Mouse (Mus musculus): ENCODE results near the gene Map3k21. TPM values are rescaled to one million over a fixed set of nuclear protein-coding genes. Genes with fewer than 3 reads are reported as not detected.
A peak's percentile ranks its signal among the peaks of the same experiment; 100 is the strongest.

Gene Map3k21
- polyA plus RNA-seq, 1 experiment from 2014 or later: 0.04 TPM

DNA sequence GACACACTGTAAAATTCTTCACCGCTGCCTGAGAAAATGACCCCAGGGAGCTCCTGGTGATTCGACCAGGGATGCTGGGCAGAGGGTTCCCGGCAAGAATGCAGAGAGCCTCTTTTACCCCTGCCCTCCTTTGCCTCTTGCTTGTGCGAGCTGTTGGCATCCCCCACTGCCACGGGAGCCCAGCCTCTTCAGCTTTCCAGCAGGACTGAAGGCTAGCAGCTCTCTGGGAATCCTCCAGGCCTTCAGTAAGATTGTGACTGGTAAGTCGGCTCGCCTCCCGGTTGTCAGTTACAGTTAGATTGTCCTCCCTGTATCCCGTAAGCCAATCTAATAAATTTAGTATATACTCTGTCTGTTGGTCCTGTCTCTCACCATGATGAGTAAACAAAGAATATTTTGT is 46.5 kb downstream of the Map3k21 start:
- WGBS: 72% methylated on average over 9 of the region's 9 CpGs
- Histone ChIP-seq H3K4me1 (ENCODE audit: control insufficient read depth in 2 of 2, insufficient read depth in 2 of 2, low read length in 2 of 2) (no peaks in the 10 kb centered on the region), H3K27me3 (ENCODE audit: control insufficient read depth, insufficient read depth, low read length) (peaks cover 7% of the 10 kb centered on the region), H3K27ac (replicated peaks in 1 of 2; ENCODE audit: control insufficient read depth in 1 of 2, insufficient read depth in 1 of 2, low read depth in 2 of 2, low read length in 2 of 2) (no peak overlapping the region), H3K36me3 (ENCODE audit: control insufficient read depth, insufficient read depth, low read length) (no peaks in the 10 kb centered on the region), H3K9ac (ENCODE audit: low read length) (no peak overlapping the region), H3K4me3 (ENCODE audit: control insufficient read depth in 1 of 2, insufficient read depth in 1 of 2, low read depth in 1 of 2, low read length in 2 of 2) (no peak overlapping the region), H3K4me2 (ENCODE audit: low read length) (no peak overlapping the region), H3K9me3 (ENCODE audit: control insufficient read depth, low read length) (0 out of 2 replicates have a peak, but pooled peaks cover 5% of the 10 kb centered on the region)
- ATAC-seq (ENCODE audit: insufficient number of reproducible peaks, insufficient read depth, low FRiP score, low read depth): no peak

DNA sequence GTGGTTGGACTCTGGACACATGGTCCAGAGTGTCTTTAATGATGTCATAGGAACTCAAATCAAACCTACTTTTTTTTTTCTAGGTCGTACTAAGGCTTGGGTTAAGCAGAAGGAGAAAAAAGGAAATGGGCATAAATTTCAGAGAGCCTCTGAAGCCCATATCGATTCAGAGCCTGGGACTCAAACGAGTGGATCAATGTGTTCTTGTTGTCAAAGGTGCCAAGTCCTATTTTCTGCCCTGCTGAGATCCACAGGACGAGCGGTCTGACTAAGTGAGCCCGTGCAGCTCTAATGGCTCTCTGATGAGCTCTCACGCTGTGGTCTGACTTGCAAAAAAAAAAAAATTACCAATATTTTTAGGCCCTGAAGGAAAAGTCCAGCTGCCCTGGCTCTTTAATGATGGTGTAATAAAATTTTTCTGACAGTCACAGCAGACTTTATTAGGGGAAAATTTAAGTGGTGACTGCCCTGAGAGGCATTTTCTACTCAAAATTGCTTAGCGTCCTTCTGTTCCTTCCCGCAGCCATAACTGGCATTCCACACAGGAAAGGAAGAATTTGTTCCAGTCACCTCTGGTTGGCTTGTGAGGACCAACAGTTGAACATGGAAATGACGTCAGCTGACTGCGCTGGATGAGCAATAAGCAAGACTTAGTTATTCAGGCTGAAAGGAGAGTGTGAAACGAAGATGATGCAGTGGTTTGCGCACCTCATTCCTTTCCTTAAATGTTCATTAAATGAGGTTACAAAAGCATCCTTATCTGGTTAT is 47.2 kb downstream of the Map3k21 start:
- no peak for ATAC-seq (ENCODE audit: insufficient number of reproducible peaks, insufficient read depth, low FRiP score, low read depth)
- no peak overlapping the region for H3K4me2 ChIP-seq (ENCODE audit: low read length)
- H3K36me3 ChIP-seq (ENCODE audit: control insufficient read depth, insufficient read depth, low read length): no peaks in the 10 kb centered on the region
- 68% methylated on average over 13 of the region's 13 CpGs for WGBS
- peaks cover 8% of the 10 kb centered on the region for H3K27me3 ChIP-seq (ENCODE audit: control insufficient read depth, insufficient read depth, low read length)
- H3K9me3 ChIP-seq (ENCODE audit: control insufficient read depth, low read length): 0 out of 2 replicates have a peak, but pooled peaks cover 5% of the 10 kb centered on the region
- H3K9ac ChIP-seq (ENCODE audit: low read length): no peak overlapping the region
- no peak overlapping the region for H3K4me3 ChIP-seq (ENCODE audit: control insufficient read depth in 1 of 2, insufficient read depth in 1 of 2, low read depth in 1 of 2, low read length in 2 of 2)
- no peaks in the 10 kb centered on the region for H3K4me1 ChIP-seq (ENCODE audit: control insufficient read depth in 2 of 2, insufficient read depth in 2 of 2, low read length in 2 of 2)
- no peak overlapping the region for H3K27ac ChIP-seq (replicated peaks in 1 of 2; ENCODE audit: control insufficient read depth in 1 of 2, insufficient read depth in 1 of 2, low read depth in 2 of 2, low read length in 2 of 2)

DNA sequence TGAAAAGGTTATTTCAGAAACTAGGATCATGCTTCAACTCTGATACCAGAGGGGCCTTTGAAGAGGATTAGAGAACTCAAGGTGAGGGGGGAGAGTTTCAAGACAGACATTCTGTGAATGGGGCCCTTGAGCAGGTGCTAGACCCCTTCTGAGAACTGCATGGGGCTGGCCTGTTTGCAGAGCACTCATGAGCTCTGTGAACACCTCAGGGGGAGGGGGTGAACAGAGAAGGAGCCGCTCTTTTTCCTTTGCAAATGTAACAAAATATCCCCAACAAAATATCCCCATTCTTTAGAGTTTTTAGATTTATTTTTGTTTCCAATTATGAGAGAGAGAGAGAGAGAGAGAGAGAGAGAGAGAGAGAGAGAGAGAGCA is 47.7 kb downstream of the Map3k21 start:
- Histone ChIP-seq H3K9ac (ENCODE audit: low read length) (no peak overlapping the region), H3K4me1 (ENCODE audit: control insufficient read depth in 2 of 2, insufficient read depth in 2 of 2, low read length in 2 of 2) (no peaks in the 10 kb centered on the region), H3K27me3 (ENCODE audit: control insufficient read depth, insufficient read depth, low read length) (peaks cover 14% of the 10 kb centered on the region), H3K9me3 (ENCODE audit: control insufficient read depth, low read length) (0 out of 2 replicates have a peak, but pooled peaks cover 5% of the 10 kb centered on the region), H3K27ac (replicated peaks in 1 of 2; ENCODE audit: control insufficient read depth in 1 of 2, insufficient read depth in 1 of 2, low read depth in 2 of 2, low read length in 2 of 2) (no peak overlapping the region), H3K4me3 (ENCODE audit: control insufficient read depth in 1 of 2, insufficient read depth in 1 of 2, low read depth in 1 of 2, low read length in 2 of 2) (no peak overlapping the region), H3K4me2 (ENCODE audit: low read length) (no peak overlapping the region), H3K36me3 (ENCODE audit: control insufficient read depth, insufficient read depth, low read length) (no peaks in the 10 kb centered on the region)
- WGBS: 67% methylated on average over 1 of the region's 1 CpGs
- no peak for ATAC-seq (ENCODE audit: insufficient number of reproducible peaks, insufficient read depth, low FRiP score, low read depth)

DNA sequence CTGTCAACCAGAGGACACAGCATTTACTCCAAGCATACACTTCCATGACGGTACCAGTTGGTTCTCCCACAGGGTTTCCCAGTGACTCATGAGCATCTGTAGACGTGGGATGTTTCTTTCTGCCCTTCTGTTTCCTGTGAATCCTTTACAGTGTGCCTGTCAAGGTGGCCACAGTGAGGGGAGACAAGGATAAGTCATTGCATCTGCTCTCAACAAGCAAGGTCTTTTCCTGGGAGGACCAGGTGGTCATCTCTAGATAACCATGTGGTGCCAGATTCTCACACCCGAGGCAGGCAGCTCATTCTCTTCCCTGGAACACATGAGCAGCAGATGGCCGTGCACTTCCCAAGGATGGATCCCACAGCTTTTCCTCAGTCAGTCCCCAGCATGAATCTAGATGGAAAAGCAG is 49.1 kb downstream of the Map3k21 start:
- H3K9ac ChIP-seq (ENCODE audit: low read length): no peak overlapping the region
- no peak overlapping the region for H3K4me3 ChIP-seq (ENCODE audit: control insufficient read depth in 1 of 2, insufficient read depth in 1 of 2, low read depth in 1 of 2, low read length in 2 of 2)
- 0 out of 2 replicates have a peak, but pooled peaks cover 5% of the 10 kb centered on the region for H3K9me3 ChIP-seq (ENCODE audit: control insufficient read depth, low read length)
- ATAC-seq (ENCODE audit: insufficient number of reproducible peaks, insufficient read depth, low FRiP score, low read depth): no peak
- no peak overlapping the region for H3K4me2 ChIP-seq (ENCODE audit: low read length)
- 27% methylated on average over 4 of the region's 4 CpGs for WGBS
- peaks cover 17% of the 10 kb centered on the region for H3K27me3 ChIP-seq (ENCODE audit: control insufficient read depth, insufficient read depth, low read length)
- H3K36me3 ChIP-seq (ENCODE audit: control insufficient read depth, insufficient read depth, low read length): no peaks in the 10 kb centered on the region
- no peak overlapping the region for H3K27ac ChIP-seq (replicated peaks in 1 of 2; ENCODE audit: control insufficient read depth in 1 of 2, insufficient read depth in 1 of 2, low read depth in 2 of 2, low read length in 2 of 2)
- H3K4me1 ChIP-seq (ENCODE audit: control insufficient read depth in 2 of 2, insufficient read depth in 2 of 2, low read length in 2 of 2): peaks cover 0 to 4% of the 10 kb centered on the region in 2 experiments; a peak in 2 of 4 replicates

DNA sequence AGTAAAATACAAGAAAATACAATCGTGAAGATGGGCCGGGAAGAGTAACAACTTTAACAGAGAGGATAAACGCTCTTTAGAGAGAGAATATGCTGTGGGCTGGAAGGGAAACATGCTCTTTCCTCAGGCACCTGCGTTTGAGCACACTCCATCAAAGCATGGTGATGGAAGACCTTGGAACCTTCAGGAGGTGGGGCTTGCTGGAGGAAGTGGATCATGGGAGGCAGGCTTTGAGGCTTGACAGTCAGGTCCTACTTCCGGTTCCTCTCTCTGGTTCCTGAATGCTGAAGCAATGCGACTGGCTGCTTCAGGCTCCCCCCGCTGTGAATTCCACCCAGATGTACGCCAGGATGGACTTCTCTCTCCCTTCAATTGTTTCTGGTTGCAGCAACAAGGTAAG is 49.8 kb downstream of the Map3k21 start:
- 81% methylated on average over 8 of the region's 8 CpGs for WGBS
- H3K36me3 ChIP-seq (ENCODE audit: control insufficient read depth, insufficient read depth, low read length): no peaks in the 10 kb centered on the region
- H3K4me3 ChIP-seq (ENCODE audit: control insufficient read depth in 1 of 2, insufficient read depth in 1 of 2, low read depth in 1 of 2, low read length in 2 of 2): no peak overlapping the region
- H3K9ac ChIP-seq (ENCODE audit: low read length): no peak overlapping the region
- no peak overlapping the region for H3K4me2 ChIP-seq (ENCODE audit: low read length)
- 0 out of 2 replicates have a peak, but pooled peaks cover 5% of the 10 kb centered on the region for H3K9me3 ChIP-seq (ENCODE audit: control insufficient read depth, low read length)
- H3K4me1 ChIP-seq (ENCODE audit: control insufficient read depth in 2 of 2, insufficient read depth in 2 of 2, low read length in 2 of 2): peaks cover 0 to 4% of the 10 kb centered on the region in 2 experiments; a peak in 2 of 4 replicates
- ATAC-seq (ENCODE audit: insufficient number of reproducible peaks, insufficient read depth, low FRiP score, low read depth): no peak
- peaks cover 18% of the 10 kb centered on the region for H3K27me3 ChIP-seq (ENCODE audit: control insufficient read depth, insufficient read depth, low read length)
- no peak overlapping the region for H3K27ac ChIP-seq (replicated peaks in 1 of 2; ENCODE audit: control insufficient read depth in 1 of 2, insufficient read depth in 1 of 2, low read depth in 2 of 2, low read length in 2 of 2)

DNA sequence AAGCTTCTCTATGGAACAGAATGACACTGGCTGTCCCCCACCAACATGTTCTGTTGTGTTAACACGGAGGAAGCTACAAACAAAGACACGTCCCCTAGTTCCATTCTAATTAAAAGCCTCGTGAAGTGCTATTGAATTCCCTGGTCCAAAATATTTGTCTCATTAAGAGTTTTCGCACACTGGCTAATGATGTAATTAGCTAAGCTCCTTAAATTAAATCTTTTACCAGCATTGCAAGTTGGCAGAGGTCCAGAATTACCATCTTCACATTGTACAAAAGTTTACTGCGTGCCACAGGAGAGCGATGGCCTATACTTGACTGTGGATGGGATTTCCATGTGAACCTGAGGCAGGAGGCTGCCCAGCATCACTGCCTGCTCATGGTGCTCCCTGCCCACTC is 51.5 kb downstream of the Map3k21 start:
- Histone ChIP-seq H3K9me3 (ENCODE audit: control insufficient read depth, low read length) (0 out of 2 replicates have a peak, but pooled peaks cover 5% of the 10 kb centered on the region), H3K9ac (ENCODE audit: low read length) (no peak overlapping the region), H3K4me2 (ENCODE audit: low read length) (no peak overlapping the region), H3K4me1 (ENCODE audit: control insufficient read depth in 2 of 2, insufficient read depth in 2 of 2, low read length in 2 of 2) (peaks cover 0 to 4% of the 10 kb centered on the region in 2 experiments; a peak in 2 of 4 replicates), H3K4me3 (ENCODE audit: control insufficient read depth in 1 of 2, insufficient read depth in 1 of 2, low read depth in 1 of 2, low read length in 2 of 2) (no peak overlapping the region), H3K27me3 (ENCODE audit: control insufficient read depth, insufficient read depth, low read length) (peaks cover 24% of the 10 kb centered on the region), H3K27ac (replicated peaks in 1 of 2; ENCODE audit: control insufficient read depth in 1 of 2, insufficient read depth in 1 of 2, low read depth in 2 of 2, low read length in 2 of 2) (no peak overlapping the region), H3K36me3 (ENCODE audit: control insufficient read depth, insufficient read depth, low read length) (no peaks in the 10 kb centered on the region)
- ATAC-seq (ENCODE audit: insufficient number of reproducible peaks, insufficient read depth, low FRiP score, low read depth): no peak
- 89% methylated on average over 6 of the region's 6 CpGs for WGBS

DNA sequence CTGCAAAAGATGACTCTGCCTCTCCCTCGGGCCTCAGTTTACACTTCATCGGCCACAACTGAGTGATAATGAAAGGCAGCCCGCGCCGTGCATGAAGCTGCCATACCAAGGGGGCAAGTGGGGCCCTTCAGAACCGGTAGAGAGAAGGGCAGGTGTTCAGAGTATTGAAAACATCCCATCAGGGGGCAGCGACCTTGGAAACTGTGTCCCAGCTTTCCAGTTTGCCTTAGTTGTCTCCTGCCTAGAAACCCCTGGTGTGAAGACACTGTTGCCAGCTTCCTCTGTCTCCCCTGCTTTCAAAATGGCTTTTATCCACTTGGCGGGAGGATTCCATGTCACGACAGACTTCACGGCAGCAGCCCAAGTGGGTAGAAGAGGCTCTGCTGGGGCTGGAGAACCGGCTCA is 53.6 kb downstream of the Map3k21 start:
- H3K27ac ChIP-seq (replicated peaks in 1 of 2; ENCODE audit: control insufficient read depth in 1 of 2, insufficient read depth in 1 of 2, low read depth in 2 of 2, low read length in 2 of 2): no peak overlapping the region
- WGBS: 2% methylated on average over 11 of the region's 11 CpGs

More for the DNA sequence above, 53.6 kb downstream of the Map3k21 start:
- Histone ChIP-seq H3K9me3 (ENCODE audit: control insufficient read depth, low read length) (0 out of 2 replicates have a peak, but pooled peaks cover 5% of the 10 kb centered on the region), H3K9ac (ENCODE audit: low read length) (peak overlapping the region; percentile 38; the same call in 1 of the 2 replicates), H3K4me3 (ENCODE audit: control insufficient read depth in 1 of 2, insufficient read depth in 1 of 2, low read depth in 1 of 2, low read length in 2 of 2) (peak overlapping the region; percentile 25 to 27), H3K36me3 (ENCODE audit: control insufficient read depth, insufficient read depth, low read length) (no peaks in the 10 kb centered on the region), H3K4me1 (ENCODE audit: control insufficient read depth in 2 of 2, insufficient read depth in 2 of 2, low read length in 2 of 2) (peaks cover 0 to 4% of the 10 kb centered on the region in 2 experiments; a peak in 2 of 4 replicates), H3K4me2 (ENCODE audit: low read length) (peak overlapping the region; percentile 67), H3K27me3 (ENCODE audit: control insufficient read depth, insufficient read depth, low read length) (peaks cover 24% of the 10 kb centered on the region)
- no peak for ATAC-seq (ENCODE audit: insufficient number of reproducible peaks, insufficient read depth, low FRiP score, low read depth)

Measured in heart, embryonic 14.5 days (tissue).